Mouse (Mus musculus): ENCODE results near the gene Drc7. TPM values are rescaled to one million over a fixed set of nuclear protein-coding genes. Genes with fewer than 3 reads are reported as not detected.

The Drc7 gene
- polyA plus RNA-seq, 1 experiment: 2.6 TPM

DNA sequence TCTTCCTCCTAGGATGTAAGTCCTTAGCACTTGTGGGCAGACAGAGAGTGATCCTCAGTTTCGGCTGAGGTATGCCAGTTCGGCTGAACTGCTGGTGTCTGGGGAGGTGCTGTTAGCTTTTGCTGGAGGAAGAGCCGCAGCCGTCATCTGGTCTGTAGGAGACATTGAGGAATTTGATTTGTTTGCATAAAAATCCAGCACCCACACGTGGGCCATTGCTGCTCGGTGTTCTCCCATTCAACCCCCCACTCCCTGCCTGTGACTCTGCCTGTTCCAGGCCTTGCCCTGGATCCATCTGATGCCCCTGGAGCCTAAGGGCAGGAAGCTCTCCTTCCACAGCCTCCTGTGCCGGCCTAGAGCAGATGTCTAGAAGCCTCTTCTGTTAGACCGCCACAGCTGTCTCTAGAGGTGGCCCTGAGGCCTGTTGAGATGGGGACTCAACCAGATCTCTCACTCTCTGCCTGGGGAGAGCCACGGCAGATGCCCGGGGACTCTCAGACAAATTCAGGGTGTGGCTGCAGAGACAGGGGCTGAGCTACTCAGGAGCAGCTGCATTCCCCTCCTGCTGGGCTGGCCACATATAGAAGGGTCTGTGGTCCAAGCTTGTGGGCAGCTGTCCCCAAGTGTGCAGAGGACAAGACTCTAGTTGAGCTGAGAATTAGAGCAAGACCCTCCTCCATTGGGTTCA is 30.0 kb downstream of the Drc7 start:
- no peak overlapping the region for H3K27ac ChIP-seq (ENCODE audit: control insufficient read depth, insufficient read depth, low read length)

DNA sequence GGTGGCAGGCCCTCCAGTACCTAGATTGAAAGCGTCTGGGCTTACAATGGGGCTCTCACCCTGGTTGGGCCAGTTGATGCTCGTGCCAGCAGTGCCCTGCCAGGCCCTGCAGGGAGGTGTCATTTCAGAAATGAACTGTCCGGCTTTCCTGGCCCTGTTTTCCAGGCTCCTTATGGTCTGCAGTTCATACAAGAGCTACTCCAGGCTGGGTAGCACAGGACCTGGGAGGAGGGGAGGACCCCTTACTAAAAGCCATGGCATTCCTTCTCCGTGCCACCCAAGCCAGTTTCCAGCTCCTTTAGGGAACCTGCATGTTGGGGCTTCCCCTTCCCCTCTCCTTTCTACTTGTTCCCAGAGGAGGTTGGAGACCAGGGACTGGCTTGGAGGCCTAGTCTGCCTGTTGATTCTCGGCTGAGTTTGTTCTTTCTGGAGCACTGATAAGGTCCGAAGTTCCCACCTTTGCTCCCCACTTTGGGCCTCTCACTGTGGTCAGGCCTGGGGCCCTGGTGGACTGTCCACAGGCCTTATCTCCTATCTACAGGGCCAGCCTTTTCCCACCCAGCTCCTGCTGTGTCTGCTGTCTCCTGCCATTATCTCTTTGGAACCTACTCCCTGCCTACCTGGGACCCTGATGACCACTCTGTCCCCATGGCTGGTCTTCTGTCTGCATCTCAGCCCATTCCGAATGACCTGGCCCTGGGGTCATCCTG is 30.7 kb downstream of the Drc7 start:
- Histone ChIP-seq H3K4me3 (ENCODE audit: control insufficient read depth, insufficient read depth, low read length) (no peak overlapping the region), H3K4me1 (replicated peaks; ENCODE audit: control insufficient read depth, insufficient read depth, low read length) (peaks cover 8% of the 10 kb centered on the region), H3K27me3 (ENCODE audit: control insufficient read depth, insufficient read depth, low read length) (no peaks in the 10 kb centered on the region), H3K27ac (ENCODE audit: control insufficient read depth, insufficient read depth, low read length) (no peak overlapping the region), H3K36me3 (ENCODE audit: control insufficient read depth, insufficient read depth, low read length) (no peaks in the 10 kb centered on the region; the same call in 1 of the 2 replicates)
- 93% methylated on average over 7 of the region's 7 CpGs for WGBS
- no peak for DNase-seq
- no peak for TF ChIP-seq CTCF (IDR thresholded peaks at IDR 0.05; ENCODE audit: borderline replicate concordance, control insufficient read depth, extremely low read depth, insufficient read depth, low read length, poor library complexity)
- TF ChIP-seq POLR2A (IDR thresholded peaks at IDR 0.05; ENCODE audit: control insufficient read depth, extremely low read depth, insufficient read depth, low read length, poor library complexity): no peak

More for the DNA sequence above, 30.0 kb downstream of the Drc7 start:
- 93% methylated on average over 10 of the region's 10 CpGs for WGBS
- TF ChIP-seq CTCF (IDR thresholded peaks at IDR 0.05; ENCODE audit: borderline replicate concordance, control insufficient read depth, extremely low read depth, insufficient read depth, low read length, poor library complexity) (no peak), POLR2A (IDR thresholded peaks at IDR 0.05; ENCODE audit: control insufficient read depth, extremely low read depth, insufficient read depth, low read length, poor library complexity) (no peak)
- no peak for DNase-seq
- Histone ChIP-seq H3K4me1 (replicated peaks; ENCODE audit: control insufficient read depth, insufficient read depth, low read length) (peaks cover 8% of the 10 kb centered on the region), H3K36me3 (ENCODE audit: control insufficient read depth, insufficient read depth, low read length) (no peaks in the 10 kb centered on the region; the same call in 1 of the 2 replicates), H3K4me3 (ENCODE audit: control insufficient read depth, insufficient read depth, low read length) (no peak overlapping the region), H3K27me3 (ENCODE audit: control insufficient read depth, insufficient read depth, low read length) (no peaks in the 10 kb centered on the region)

DNA sequence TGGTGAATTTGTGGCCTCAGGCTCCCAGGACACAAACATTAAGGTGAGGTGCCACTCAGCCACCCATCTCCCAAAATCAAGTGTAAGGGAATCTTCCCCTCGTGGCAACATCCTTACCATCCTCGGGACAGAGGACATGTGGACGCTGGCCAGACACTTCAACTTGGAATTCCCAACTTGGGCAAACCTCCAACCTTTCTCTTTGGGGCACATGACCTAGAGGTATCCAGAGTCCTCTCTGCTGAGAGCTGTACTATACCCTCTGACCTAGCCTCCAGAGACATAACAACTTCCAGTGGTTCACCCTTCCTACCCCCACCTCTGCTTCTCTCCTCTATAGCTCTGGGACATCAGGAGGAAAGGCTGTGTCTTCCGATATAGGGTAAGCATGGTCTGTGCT is 38.7 kb downstream of the Drc7 start:
- no peaks in the 10 kb centered on the region for H3K4me1 ChIP-seq (replicated peaks; ENCODE audit: control insufficient read depth, insufficient read depth, low read length)
- WGBS: 96% methylated on average over 4 of the region's 4 CpGs
- no peak overlapping the region for H3K27ac ChIP-seq (ENCODE audit: control insufficient read depth, insufficient read depth, low read length)
- TF ChIP-seq POLR2A (IDR thresholded peaks at IDR 0.05; ENCODE audit: control insufficient read depth, extremely low read depth, insufficient read depth, low read length, poor library complexity): no peak
- no peak for TF ChIP-seq CTCF (IDR thresholded peaks at IDR 0.05; ENCODE audit: borderline replicate concordance, control insufficient read depth, extremely low read depth, insufficient read depth, low read length, poor library complexity)
- no peaks in the 10 kb centered on the region for H3K27me3 ChIP-seq (ENCODE audit: control insufficient read depth, insufficient read depth, low read length)
- H3K4me3 ChIP-seq (ENCODE audit: control insufficient read depth, insufficient read depth, low read length): no peak overlapping the region
- H3K36me3 ChIP-seq (ENCODE audit: control insufficient read depth, insufficient read depth, low read length): no peaks in the 10 kb centered on the region; the same call in 1 of the 2 replicates
- DNase-seq: no peak

DNA sequence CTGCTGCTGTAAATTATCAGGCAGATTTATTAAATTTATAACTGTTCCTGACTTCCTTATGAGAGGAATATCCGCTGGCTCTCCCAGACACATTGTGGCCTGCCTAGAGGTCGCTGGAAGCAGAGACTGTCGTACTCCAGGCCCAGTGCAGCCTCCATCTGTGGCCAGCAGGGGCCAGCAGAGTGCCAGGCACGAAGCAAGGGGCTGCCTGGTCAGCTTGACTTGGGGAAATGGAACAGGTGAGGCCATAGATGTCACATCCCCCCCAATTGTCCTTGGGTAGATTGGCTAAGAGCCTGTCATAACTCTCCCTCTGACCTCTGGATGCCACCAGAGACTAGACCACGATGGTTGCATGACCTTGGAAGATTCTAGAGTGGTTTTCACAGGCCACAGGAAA is 44.1 kb downstream of the Drc7 start:
- H3K27me3 ChIP-seq (ENCODE audit: control insufficient read depth, insufficient read depth, low read length): no peaks in the 10 kb centered on the region
- peak; percentile 65 for DNase-seq
- 44% methylated on average over 5 of the region's 5 CpGs for WGBS
- H3K4me3 ChIP-seq (ENCODE audit: control insufficient read depth, insufficient read depth, low read length): no peak overlapping the region
- H3K36me3 ChIP-seq (ENCODE audit: control insufficient read depth, insufficient read depth, low read length): no peaks in the 10 kb centered on the region
- no peaks in the 10 kb centered on the region for H3K4me1 ChIP-seq (replicated peaks; ENCODE audit: control insufficient read depth, insufficient read depth, low read length)
- H3K27ac ChIP-seq (ENCODE audit: control insufficient read depth, insufficient read depth, low read length): no peak overlapping the region
- no peak for TF ChIP-seq POLR2A (IDR thresholded peaks at IDR 0.05; ENCODE audit: control insufficient read depth, extremely low read depth, insufficient read depth, low read length, poor library complexity)
- TF ChIP-seq CTCF (IDR thresholded peaks at IDR 0.05; ENCODE audit: borderline replicate concordance, control insufficient read depth, extremely low read depth, insufficient read depth, low read length, poor library complexity): peak; percentile 91

DNA sequence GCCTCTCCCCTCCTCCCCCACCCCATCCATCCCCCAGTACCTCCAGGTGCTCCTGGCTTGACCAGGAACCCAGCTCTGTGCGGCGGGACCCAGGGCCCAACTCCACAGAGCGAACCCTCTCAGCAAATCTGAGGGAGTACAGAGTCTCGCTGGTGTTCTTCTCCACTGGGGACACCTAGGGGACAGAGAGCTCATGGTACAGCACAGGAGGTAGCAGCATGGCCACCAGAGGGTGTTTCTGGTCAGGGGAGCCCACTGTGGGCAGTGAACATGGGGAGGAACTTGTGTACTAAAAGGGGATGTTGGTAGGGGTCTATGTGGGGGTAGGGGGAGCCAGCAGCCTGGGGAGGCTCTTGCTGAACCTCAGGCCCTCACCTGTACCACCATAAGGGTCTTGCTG is 47.1 kb downstream of the Drc7 start:
- Histone ChIP-seq H3K27me3 (ENCODE audit: control insufficient read depth, insufficient read depth, low read length) (no peaks in the 10 kb centered on the region), H3K27ac (ENCODE audit: control insufficient read depth, insufficient read depth, low read length) (no peak overlapping the region), H3K36me3 (ENCODE audit: control insufficient read depth, insufficient read depth, low read length) (no peaks in the 10 kb centered on the region), H3K4me3 (ENCODE audit: control insufficient read depth, insufficient read depth, low read length) (no peak overlapping the region), H3K4me1 (replicated peaks; ENCODE audit: control insufficient read depth, insufficient read depth, low read length) (no peaks in the 10 kb centered on the region)
- 81% methylated on average over 4 of the region's 4 CpGs for WGBS
- DNase-seq: no peak
- TF ChIP-seq POLR2A (IDR thresholded peaks at IDR 0.05; ENCODE audit: control insufficient read depth, extremely low read depth, insufficient read depth, low read length, poor library complexity) (no peak), CTCF (IDR thresholded peaks at IDR 0.05; ENCODE audit: borderline replicate concordance, control insufficient read depth, extremely low read depth, insufficient read depth, low read length, poor library complexity) (no peak)

DNA sequence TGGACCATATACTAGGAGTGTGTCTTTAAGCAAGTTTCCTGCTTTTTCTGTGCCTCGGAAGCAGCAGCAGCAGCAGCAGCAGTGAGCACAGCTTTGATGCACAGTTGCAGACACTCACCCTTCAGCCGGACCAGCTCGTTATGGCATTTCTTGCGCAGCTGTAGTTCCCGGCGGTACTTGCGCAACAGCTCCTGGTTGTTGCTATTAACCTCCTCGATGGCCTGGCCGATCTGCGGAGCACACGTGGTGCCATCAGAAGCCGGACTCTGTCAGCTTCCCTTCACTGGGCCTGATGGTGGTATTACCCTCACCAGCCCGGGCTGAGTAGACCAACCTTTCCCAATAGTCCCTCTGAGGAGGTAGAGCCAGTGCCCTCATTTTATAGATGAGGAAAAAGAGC is 52.4 kb downstream of the Drc7 start:
- no peaks in the 10 kb centered on the region for H3K4me1 ChIP-seq (replicated peaks; ENCODE audit: control insufficient read depth, insufficient read depth, low read length)
- H3K27ac ChIP-seq (ENCODE audit: control insufficient read depth, insufficient read depth, low read length): no peak overlapping the region
- no peaks in the 10 kb centered on the region for H3K27me3 ChIP-seq (ENCODE audit: control insufficient read depth, insufficient read depth, low read length)
- DNase-seq: no peak
- no peaks in the 10 kb centered on the region for H3K36me3 ChIP-seq (ENCODE audit: control insufficient read depth, insufficient read depth, low read length)
- no peak for TF ChIP-seq CTCF (IDR thresholded peaks at IDR 0.05; ENCODE audit: borderline replicate concordance, control insufficient read depth, extremely low read depth, insufficient read depth, low read length, poor library complexity)
- TF ChIP-seq POLR2A (IDR thresholded peaks at IDR 0.05; ENCODE audit: control insufficient read depth, extremely low read depth, insufficient read depth, low read length, poor library complexity): no peak
- 94% methylated on average over 13 of the region's 13 CpGs for WGBS
- H3K4me3 ChIP-seq (ENCODE audit: control insufficient read depth, insufficient read depth, low read length): no peak overlapping the region
